21 mouse cellular contexts compared by ENCODE assay signal in genomic region chr6:86087813-86088212, GRCm38 (mm10). TPM values are rescaled to one million over a fixed set of nuclear protein-coding genes. Genes with fewer than 3 reads are reported as not detected.
DNase-seq lines count a peak whose midpoint lies in the region; ATAC-seq lines count a peak whose summit lies in the region.
"Had no signal": no experiment of that assay in that cellular context is flagged by ENCODE, and none has a peak within 500 bp of the region (broad histone marks: within the 10 kb centered on the region; RNA-seq: fewer than 3 reads in every experiment).

No protein-coding gene starts in this region.

- no peaks in the 10 kb centered on the region for H3K9me3 ChIP-seq in hindbrain, embryonic 14.5 days (ENCODE audit: control insufficient read depth, low read length)
- H3K9me3 ChIP-seq in hindbrain, embryonic 12.5 days (replicated peaks) = no peaks in the 10 kb centered on the region
- H3K9me3 ChIP-seq: embryonic facial prominence, embryonic 15.5 days; heart, embryonic 13.5 days; limb, embryonic 13.5 days; liver, embryonic 15.5 days; megakaryocyte, embryonic 14.5 days; stomach, embryonic 15.5 days had no signal

- no peak overlapping the region for H3K4me2 ChIP-seq in hindbrain, embryonic 14.5 days (replicated peaks)
- no peak overlapping the region for H3K4me2 ChIP-seq in hindbrain, embryonic 12.5 days (replicated peaks)
- H3K4me2 ChIP-seq: embryonic facial prominence, embryonic 15.5 days; heart, embryonic 13.5 days; limb, embryonic 13.5 days; liver, embryonic 15.5 days; stomach, embryonic 15.5 days had no signal

- H3K27ac ChIP-seq in hindbrain, embryonic 14.5 days = peak overlapping the region; percentile 9; the same call in 1 of the 2 replicates
- H3K27ac ChIP-seq in hindbrain, embryonic 12.5 days = no peak overlapping the region
- H3K27ac ChIP-seq: embryonic facial prominence, embryonic 15.5 days; heart, embryonic 13.5 days; limb, embryonic 13.5 days; liver, embryonic 15.5 days; stomach, embryonic 15.5 days had no signal

- H3K9ac ChIP-seq in hindbrain, embryonic 14.5 days = no peak overlapping the region
- H3K9ac ChIP-seq in hindbrain, embryonic 12.5 days = no peak overlapping the region
- H3K9ac ChIP-seq: embryonic facial prominence, embryonic 15.5 days; heart, embryonic 13.5 days; limb, embryonic 13.5 days; liver, embryonic 15.5 days; stomach, embryonic 15.5 days had no signal

- no peak for DNase-seq in hindbrain, embryonic 14.5 days (ENCODE audit: low spot score)
- peak; percentile 75 for DNase-seq in right cerebral cortex, adult 18-20 months
- no peak for DNase-seq in right cerebral cortex, postnatal 25 days
- peak; percentile 79 to 94 for DNase-seq in layer of hippocampus, adult 18-20 months (ENCODE audit: low spot score in 2 of 2)
- no peak for DNase-seq in urinary bladder, postnatal 4 days (ENCODE audit: low spot score in 2 of 2)
- DNase-seq in thymus, postnatal 14 days = no peak
- DNase-seq: adrenal gland, adult 8-10 months; cerebellum, adult 8-10 months; gastrocnemius, postnatal 36 days; heart, postnatal 4 days; lung, postnatal 10 days; spleen, adult 18-20 months; thymus, postnatal 36 days had no signal

- H3K4me1 ChIP-seq in hindbrain, embryonic 14.5 days (replicated peaks; ENCODE audit: control insufficient read depth, insufficient read depth, low read length) = peaks cover 10% of the 10 kb centered on the region
- H3K4me1 ChIP-seq in hindbrain, embryonic 12.5 days = peaks cover 8% of the 10 kb centered on the region; the same call in 1 of the 2 replicates
- H3K4me1 ChIP-seq: limb, embryonic 13.5 days; stomach, embryonic 15.5 days had no signal

- no peak for ATAC-seq in hindbrain, embryonic 14.5 days (ENCODE audit: low FRiP score)
- ATAC-seq in hindbrain, embryonic 12.5 days (ENCODE audit: low FRiP score) = no peak
- ATAC-seq: intestine, embryonic 16.5 days had no signal

- H3K36me3 ChIP-seq in hindbrain, embryonic 14.5 days (replicated peaks; ENCODE audit: control insufficient read depth, insufficient read depth) = peaks cover 51% of the 10 kb centered on the region
- H3K36me3 ChIP-seq in hindbrain, embryonic 12.5 days = peaks cover 27% of the 10 kb centered on the region
- H3K36me3 ChIP-seq: embryonic facial prominence, embryonic 15.5 days; heart, embryonic 13.5 days; limb, embryonic 13.5 days; stomach, embryonic 15.5 days had no signal

- H3K4me3 ChIP-seq in hindbrain, embryonic 14.5 days (replicated peaks; ENCODE audit: low read length) = no peak overlapping the region
- H3K4me3 ChIP-seq in hindbrain, embryonic 12.5 days = no peak overlapping the region
- H3K4me3 ChIP-seq: embryonic facial prominence, embryonic 15.5 days; heart, embryonic 13.5 days; limb, embryonic 13.5 days; liver, embryonic 15.5 days; megakaryocyte, embryonic 14.5 days; stomach, embryonic 15.5 days had no signal

- 25% methylated on average over 3 of the region's 3 CpGs for WGBS in hindbrain, embryonic 14.5 days
- WGBS in hindbrain, embryonic 12.5 days = 50% methylated on average over 3 of the region's 3 CpGs

- H3K27me3 ChIP-seq in hindbrain, embryonic 14.5 days (ENCODE audit: control insufficient read depth, insufficient read depth, low read length) = no peaks in the 10 kb centered on the region
- no peaks in the 10 kb centered on the region for H3K27me3 ChIP-seq in hindbrain, embryonic 12.5 days
- H3K27me3 ChIP-seq: embryonic facial prominence, embryonic 15.5 days; heart, embryonic 13.5 days; limb, embryonic 13.5 days; liver, embryonic 15.5 days; stomach, embryonic 15.5 days had no signal

RNA-seq across cellular contexts. Expression of gene Add2, which starts 59.3 kb away (rescaled TPM):
- 102 and 111 TPM in 2 replicates for polyA plus RNA-seq in hindbrain, embryonic 14.5 days (2014; fragmentation: Nextera tagmentation; extraction: Ambion mirVana)
- 115 and 119 TPM in 2 replicates for polyA plus RNA-seq in hindbrain, embryonic 12.5 days (2016; fragmentation: Nextera tagmentation; extraction: Ambion mirVana)
- 100 to 1,000 TPM; 267 to 269 TPM for total RNA-seq in layer of hippocampus, adult 18-20 months (2021)

Comparison
In these comparisons a context has a peak if more than half of its experiments do, and no peak if none do; other contexts are left out.
1. DNase-seq: peak in right cerebral cortex, adult 18-20 months (single experiment) and layer of hippocampus, adult 18-20 months (2 of 2); none in hindbrain, embryonic 14.5 days (single experiment), right cerebral cortex, postnatal 25 days (single experiment), urinary bladder, postnatal 4 days (0 of 2) and thymus, postnatal 14 days (single experiment).